Mouse (Mus musculus) neutrophil, adult 5-6 weeks (primary cell): ENCODE data around the gene Tmem174. TPM values are rescaled to one million over a fixed set of nuclear protein-coding genes. Genes with fewer than 3 reads are reported as not detected.

Source experiments
- ATAC-seq: fragments of 151-379, 151-347 bp; 2 replicates; pipeline ENCODE4 v1.8.0; 2017; ENCODE audit warnings: mild to moderate bottlenecking, moderate TSS enrichment; ENCODE audit not compliant: insufficient number of reproducible peaks, poor library complexity, low FRiP score, severe bottlenecking; ENCODE audit errors: extremely low read depth
- total RNA-seq: library from RNA; stranded (forward); fragments of 200-1000 nt; gene quantifications from 2 replicates; pipeline ENCODE4 v1.2.3, GENCODE M21; 2017

The Tmem174 gene
- total RNA-seq, 1 experiment from 2014 or later, result not detected

DNA sequence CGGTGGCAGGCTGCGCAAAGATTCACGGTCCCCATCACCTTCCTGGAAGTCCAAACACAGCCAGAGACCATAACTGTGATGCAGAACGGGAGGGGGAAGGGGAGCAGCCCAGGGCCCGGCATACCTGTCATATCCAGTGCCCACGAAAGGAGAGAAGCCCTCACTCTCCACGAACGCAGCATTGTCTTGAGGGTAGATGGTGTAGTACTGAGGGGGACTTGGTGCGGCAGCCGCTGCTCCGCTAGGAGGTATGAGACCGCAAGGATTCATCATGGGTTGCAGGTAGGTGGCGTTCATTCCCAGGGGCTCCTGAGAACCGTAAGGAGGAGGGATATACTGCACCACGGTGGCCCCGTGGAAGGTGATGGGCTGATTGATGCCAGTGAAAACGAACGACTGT, 639 bp downstream of the Tmem174 start:
- no peak for ATAC-seq

GRCm38 (mm10) chr13:98633641-98634484, 3.3 kb downstream of the Tmem174 start:
- ATAC-seq, result no peak

DNA sequence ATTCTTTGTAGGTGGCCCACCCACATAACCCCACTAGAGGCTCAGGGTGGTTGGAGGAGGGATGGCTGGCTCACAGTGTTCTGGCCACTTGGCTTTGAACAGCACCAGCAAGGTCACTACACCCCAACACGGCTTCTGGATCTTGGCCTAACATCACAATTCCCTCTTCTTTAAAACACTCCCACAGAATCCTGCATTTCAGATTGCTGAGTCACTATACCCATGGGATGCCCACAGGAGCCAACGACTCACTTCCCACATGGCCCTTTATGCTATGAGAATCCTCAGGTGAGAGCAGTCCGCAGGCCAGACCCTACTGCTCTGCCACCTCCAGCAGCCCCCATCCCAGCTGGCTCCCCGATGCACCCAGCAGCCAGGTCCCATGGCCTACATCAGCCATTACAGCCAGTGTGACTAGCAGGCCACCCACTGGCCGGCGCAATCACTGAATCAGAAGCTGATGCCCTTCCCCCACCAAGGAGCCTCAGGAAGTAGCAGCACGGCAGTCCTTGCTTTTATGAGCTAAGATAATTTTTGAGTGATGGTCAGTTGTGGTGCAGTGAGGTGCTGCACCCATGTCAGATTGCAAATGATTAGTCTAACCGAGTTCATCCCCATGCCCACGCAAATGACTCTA, 4.8 kb downstream of the Tmem174 start:
- ATAC-seq, result no peak

- no peak for ATAC-seq
Observed at GRCm38 (mm10) chr13:98631105-98631838, 5.9 kb downstream of the Tmem174 start.

- no peak for ATAC-seq
Observed at GRCm38 (mm10) chr13:98626736-98627135, 10.5 kb downstream of the Tmem174 start.

- no peak for ATAC-seq
Observed at GRCm38 (mm10) chr13:98624506-98624905, 12.7 kb downstream of the Tmem174 start.

DNA sequence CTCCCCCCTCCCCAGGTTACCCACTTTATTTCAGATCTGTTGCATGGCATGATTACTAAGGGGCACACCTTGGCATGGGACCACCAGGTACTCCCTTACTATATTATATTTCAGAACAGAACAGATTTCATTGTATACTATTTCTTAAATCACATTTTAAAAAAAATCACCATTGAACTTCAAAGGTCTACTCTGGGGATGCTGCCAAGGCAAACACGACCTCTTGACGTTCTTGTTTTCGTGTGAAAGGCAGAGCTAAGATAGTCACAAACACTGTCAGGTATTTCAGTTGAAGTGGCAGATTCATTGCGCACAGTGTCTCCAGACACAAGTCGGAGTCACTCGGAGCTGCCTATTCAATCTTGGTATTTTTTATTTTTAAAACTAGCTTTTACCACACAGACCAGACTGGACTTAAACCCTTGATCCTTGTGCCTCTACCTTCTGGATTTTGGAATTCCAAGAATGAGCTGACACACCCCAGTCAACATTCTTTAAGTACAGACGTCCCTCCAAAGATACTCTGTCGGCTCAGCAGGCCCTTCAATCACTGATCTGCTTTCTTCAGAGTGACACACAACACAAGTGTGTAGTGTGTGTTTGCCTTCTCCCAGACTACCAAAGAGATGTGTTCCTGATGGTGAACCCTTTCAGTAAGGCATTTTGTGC, 14.2 kb downstream of the Tmem174 start:
- ATAC-seq, result no peak

DNA sequence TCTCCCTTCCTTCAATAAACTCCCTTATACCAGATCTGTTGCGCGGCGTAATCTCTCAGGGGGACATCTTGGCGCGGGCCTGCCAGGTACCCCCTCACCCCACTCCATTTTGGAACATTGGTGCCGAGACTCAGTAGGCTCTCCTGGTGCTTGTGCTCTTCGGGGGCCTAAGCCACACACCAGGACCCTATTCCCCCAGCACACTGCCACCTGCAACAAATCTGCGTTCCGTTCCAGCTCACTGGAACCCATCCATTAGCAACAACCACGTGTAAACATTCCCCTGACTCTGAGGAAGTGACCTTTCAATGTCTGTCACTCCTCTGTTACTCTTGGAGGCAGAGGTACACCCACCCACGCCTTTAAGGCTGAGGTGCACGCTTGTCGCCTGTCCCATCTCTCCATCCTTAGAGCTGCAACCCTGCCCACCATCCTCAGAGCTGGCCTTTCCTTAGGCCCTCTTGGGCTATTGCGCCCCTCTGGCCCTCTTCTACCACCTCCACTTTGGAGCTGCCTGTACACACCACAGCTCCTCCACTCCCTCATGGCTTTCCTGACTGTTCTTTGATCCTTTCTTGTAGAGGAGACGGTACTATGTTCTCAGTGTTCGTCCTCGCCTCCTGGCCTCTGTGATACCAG, 19.7 kb downstream of the Tmem174 start:
- ATAC-seq, result no peak

- no peak for ATAC-seq
Observed at GRCm38 (mm10) chr13:98607885-98608477, 29.2 kb downstream of the Tmem174 start.

GRCm38 (mm10) chr13:98603799-98604198, 33.4 kb downstream of the Tmem174 start:
- ATAC-seq, result no peak

- no peak for ATAC-seq
Observed at GRCm38 (mm10) chr13:98596746-98597145, 40.5 kb downstream of the Tmem174 start.

GRCm38 (mm10) chr13:98594726-98595141, 42.5 kb downstream of the Tmem174 start:
- ATAC-seq, result no peak

GRCm38 (mm10) chr13:98593938-98594539, 43.2 kb downstream of the Tmem174 start:
- ATAC-seq, result no peak

DNA sequence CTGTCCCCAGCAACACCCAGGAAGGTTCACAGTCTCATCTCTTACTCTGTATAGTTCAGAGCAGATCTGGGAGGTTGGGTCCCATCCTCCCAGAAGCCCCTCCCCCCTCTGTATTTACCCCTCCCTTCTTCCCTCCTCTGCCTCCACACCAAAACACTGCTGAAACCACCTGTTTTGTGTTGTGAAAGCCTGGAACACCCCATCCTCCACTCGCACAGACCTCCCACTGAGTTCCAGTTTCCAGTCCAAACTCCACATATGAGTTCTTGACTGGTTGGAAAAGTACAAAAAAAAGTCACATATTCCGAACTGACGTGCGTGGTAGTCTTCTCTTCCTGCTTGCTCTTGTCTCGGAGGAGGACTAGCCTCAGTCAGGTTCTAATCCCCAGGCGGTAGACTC, 45.8 kb downstream of the Tmem174 start:
- no peak for ATAC-seq

DNA sequence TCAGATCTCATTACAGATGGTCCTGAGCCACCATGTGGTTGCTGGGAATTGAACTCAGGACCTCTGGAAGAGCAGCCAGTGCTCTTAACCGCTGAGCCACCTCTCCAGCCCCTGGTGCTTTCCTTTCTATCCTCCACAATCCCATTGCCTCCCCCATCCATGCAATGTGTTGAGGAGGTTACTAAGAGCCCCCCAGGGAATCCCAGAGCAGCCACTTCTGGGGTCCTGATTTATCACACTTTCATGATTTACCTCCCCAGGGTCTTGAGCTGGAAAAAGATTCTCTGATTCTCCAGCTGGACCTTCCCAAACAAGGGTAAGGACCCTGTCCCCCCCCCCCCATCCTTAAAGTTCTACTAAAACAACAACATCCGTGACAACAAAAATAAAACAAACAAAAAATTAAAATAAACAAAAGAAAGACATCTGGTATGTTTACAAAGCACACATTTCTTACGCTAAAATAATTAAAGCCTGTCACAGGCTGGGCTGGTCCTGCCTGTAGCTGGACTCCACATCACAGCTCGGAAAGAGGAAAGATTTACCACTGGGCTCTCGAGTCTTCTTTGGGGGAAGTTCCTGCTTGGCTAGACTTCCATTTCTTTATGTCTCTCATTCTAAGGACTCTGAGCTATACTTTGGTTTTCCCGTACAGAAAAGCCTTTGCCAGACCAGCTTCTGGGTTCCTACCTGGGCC, 46.4 kb downstream of the Tmem174 start:
- ATAC-seq, result no peak

DNA sequence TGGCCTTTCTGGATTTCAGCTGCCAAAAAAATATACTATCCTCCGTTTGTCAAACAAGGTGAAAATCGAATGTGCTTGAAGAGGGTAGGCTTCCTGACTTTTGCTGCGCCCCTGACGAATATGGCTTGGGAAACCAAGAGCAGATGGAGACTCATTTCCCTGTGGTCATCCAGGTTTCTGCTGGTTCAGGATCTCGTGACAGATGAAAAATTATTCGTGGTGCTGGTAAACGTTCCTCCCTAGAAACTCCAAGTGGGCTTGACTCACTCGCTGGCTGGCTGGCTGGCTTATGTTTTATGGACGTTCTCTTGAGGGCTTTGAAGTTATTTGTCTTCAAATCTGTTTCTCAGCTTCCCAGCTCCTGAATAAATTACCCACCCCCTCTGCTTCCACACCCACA, 47.6 kb downstream of the Tmem174 start:
- ATAC-seq, result no peak

DNA sequence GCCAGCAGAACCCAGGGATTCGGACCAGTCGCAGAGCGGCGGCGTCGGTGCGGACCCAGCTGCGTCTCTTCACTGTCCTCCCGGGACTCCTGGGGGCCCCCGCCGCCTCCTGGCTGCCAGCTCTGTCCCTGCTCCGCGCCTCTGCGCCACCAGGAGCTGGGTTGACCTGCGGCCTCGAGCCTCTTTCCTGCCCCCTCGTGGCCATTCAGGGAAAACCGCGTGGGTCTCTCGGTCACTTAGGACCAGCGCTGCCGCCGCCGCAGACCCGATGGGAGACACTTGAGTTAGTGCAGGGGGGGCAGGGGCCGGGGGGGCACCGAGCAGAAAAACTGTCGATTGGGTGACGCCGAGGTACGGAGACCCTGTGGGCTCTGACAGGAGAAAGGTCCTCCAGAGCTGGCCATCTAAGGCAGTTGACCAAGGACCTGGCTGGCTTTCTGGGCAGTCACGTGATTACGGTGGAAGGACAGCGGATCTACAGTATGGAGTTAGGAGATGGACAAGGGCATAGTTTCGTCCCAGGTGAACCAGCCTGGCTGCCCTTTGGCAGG, 48.2 kb downstream of the Tmem174 start:
- ATAC-seq, result no peak
